Mouse (Mus musculus) heart, embryonic 11.5 days (tissue): ENCODE measurements around the gene Mdga1. TPM values are rescaled to one million over a fixed set of nuclear protein-coding genes. Genes with fewer than 3 reads are reported as not detected.

Experiments used
- polyA plus RNA-seq: library from polyadenylated mRNA; unstranded; fragments of >200 nt; fragmentation: Nextera tagmentation; extraction: Ambion mirVana; gene quantifications from 2 replicates; pipeline ENCODE4 v1.2.1, GENCODE M21; 2014

The Mdga1 gene
- polyA plus RNA-seq, 1 experiment from 2014 or later, result 1.7 TPM

Other genes with a start within 250 kb of the Mdga1 start
- gene Zfand3, start 34.6 kb upstream of the Mdga1 start, polyA plus RNA-seq, result 49.5 and 51.4 TPM in 2 replicates